Mouse (Mus musculus) myocyte (in vitro differentiated cells): ENCODE measurements at regions not wholly inside any gene's neighbourhood (a gene's known extent, or its start where the extent isn't known, plus 50 kb on each side); places are given as distances from the start of the nearest gene placed in this dataset.

ENCODE experiments used
- H3K27me3 ChIP-seq: one replicate; pipeline ENCODE4 v1.6.1; 2011; ENCODE audit not compliant: control insufficient read depth, insufficient read depth, insufficient read length
- H3K36me3 ChIP-seq: one replicate; pipeline ENCODE4 v1.6.1; 2011; ENCODE audit not compliant: control insufficient read depth, insufficient read depth
- H3K4me2 ChIP-seq: one replicate; pipeline ENCODE4 v1.6.1; 2011; ENCODE audit warnings: low read depth, control low read depth
- H3K4me3 ChIP-seq: one replicate; pipeline ENCODE4 v1.5.1; 2011; ENCODE audit warnings: mild to moderate bottlenecking, control low read depth, moderate library complexity
- H3K79me2 ChIP-seq: one replicate; pipeline ENCODE4 v1.6.1; 2011; ENCODE audit not compliant: control insufficient read depth, insufficient read depth
- H3ac ChIP-seq: one replicate; pipeline ENCODE4 v1.6.1; 2011; ENCODE audit not compliant: control insufficient read depth, insufficient read length
- CEBPB ChIP-seq: IDR thresholded peaks from 2 replicates; pipeline ENCODE4 v1.6.1; 2011; ENCODE audit warnings: mild to moderate bottlenecking, moderate library complexity; ENCODE audit not compliant: poor library complexity, insufficient read depth, severe bottlenecking
- E2F4 ChIP-seq: IDR thresholded peaks from one replicate; pipeline ENCODE4 v1.6.1; 2011; ENCODE audit warnings: mild to moderate bottlenecking, control low read depth, moderate library complexity; ENCODE audit not compliant: insufficient read depth
- MAX ChIP-seq: IDR thresholded peaks from one replicate; pipeline ENCODE4 v1.6.1; 2011; ENCODE audit warnings: low read depth, mild to moderate bottlenecking, control low read depth
- MYOD1 ChIP-seq, 3 experiments: IDR thresholded peaks; one replicate each; pipeline ENCODE4 v1.6.1; 2011; ENCODE audit warnings: control low read depth in 2 of 3, low read depth in 2 of 3, mild to moderate bottlenecking in 2 of 3, moderate library complexity in 1 of 3; ENCODE audit not compliant: insufficient read length in 2 of 3, control insufficient read depth in 1 of 3
- MYOG ChIP-seq, 3 experiments: IDR thresholded peaks; one replicate each; pipeline ENCODE4 v1.6.1; 2011; ENCODE audit warnings: control low read depth in 2 of 3, low read depth in 2 of 3, mild to moderate bottlenecking in 2 of 3; ENCODE audit not compliant: insufficient read length in 2 of 3, control insufficient read depth in 1 of 3, insufficient read depth in 1 of 3
- POLR2A ChIP-seq: IDR thresholded peaks from one replicate; pipeline ENCODE4 v1.6.1; 2011; ENCODE audit warnings: low read depth, mild to moderate bottlenecking, control low read depth, moderate library complexity; ENCODE audit not compliant: insufficient read length
- POLR2AphosphoS2 ChIP-seq: IDR thresholded peaks from one replicate; pipeline ENCODE4 v1.6.1; 2011; ENCODE audit warnings: low read depth, control low read depth; ENCODE audit not compliant: insufficient read length
- REST ChIP-seq: IDR thresholded peaks from one replicate; pipeline ENCODE4 v1.6.1; 2011; ENCODE audit warnings: mild to moderate bottlenecking, control low read depth, moderate library complexity; ENCODE audit not compliant: insufficient read depth, insufficient read length
- SRF ChIP-seq: IDR thresholded peaks from one replicate; pipeline ENCODE4 v1.6.1; 2011; ENCODE audit warnings: low read depth; ENCODE audit not compliant: control insufficient read depth, insufficient read length
- TCF12 ChIP-seq: IDR thresholded peaks from one replicate; pipeline ENCODE4 v1.6.1; 2011; ENCODE audit warnings: mild to moderate bottlenecking, control low read depth; ENCODE audit not compliant: poor library complexity, insufficient read depth, severe bottlenecking
- TCF3 ChIP-seq: IDR thresholded peaks from one replicate; pipeline ENCODE4 v1.6.1; 2011; ENCODE audit warnings: low read depth, control low read depth; ENCODE audit not compliant: insufficient read length
- USF1 ChIP-seq: IDR thresholded peaks from one replicate; pipeline ENCODE4 v1.6.1; 2011; ENCODE audit warnings: low read depth, mild to moderate bottlenecking, control low read depth, moderate library complexity

DNA sequence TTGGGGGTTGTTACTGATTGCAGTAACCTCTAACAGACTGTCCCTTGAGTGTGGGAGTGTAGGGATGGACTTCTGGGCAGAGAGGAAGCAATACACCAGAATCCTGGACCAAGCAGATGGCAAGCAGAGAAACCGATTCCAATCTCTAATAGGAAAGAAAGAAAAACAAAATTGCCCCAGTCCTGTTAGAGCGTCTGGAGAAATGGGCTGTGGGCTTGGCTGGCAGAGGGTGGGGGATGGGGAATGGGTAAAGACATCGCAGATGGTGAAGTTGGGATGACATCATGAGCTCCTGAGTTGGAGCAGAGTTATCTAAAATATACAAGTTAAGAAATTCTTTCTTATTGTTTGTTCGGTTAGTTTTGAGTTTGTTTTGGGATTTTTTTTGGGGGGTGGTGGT is 260.5 kb downstream of the Ptpru start:
- no peak overlapping the region for H3K4me3 ChIP-seq
- no peak overlapping the region for H3K4me2 ChIP-seq
- no peaks in the 10 kb centered on the region for H3K36me3 ChIP-seq
- H3K27me3 ChIP-seq, result no peaks in the 10 kb centered on the region
- no peaks in the 10 kb centered on the region for H3K79me2 ChIP-seq
- TF ChIP-seq USF1 (no peak), MYOG (IDR thresholded peaks at IDR 0.05; ENCODE audit: control insufficient read depth in 1 of 3, insufficient read depth in 1 of 3, insufficient read length in 2 of 3, low read depth in 2 of 3) (no peak), MAX (no peak), POLR2A (no peak)
- H3ac ChIP-seq, result no peak overlapping the region

DNA sequence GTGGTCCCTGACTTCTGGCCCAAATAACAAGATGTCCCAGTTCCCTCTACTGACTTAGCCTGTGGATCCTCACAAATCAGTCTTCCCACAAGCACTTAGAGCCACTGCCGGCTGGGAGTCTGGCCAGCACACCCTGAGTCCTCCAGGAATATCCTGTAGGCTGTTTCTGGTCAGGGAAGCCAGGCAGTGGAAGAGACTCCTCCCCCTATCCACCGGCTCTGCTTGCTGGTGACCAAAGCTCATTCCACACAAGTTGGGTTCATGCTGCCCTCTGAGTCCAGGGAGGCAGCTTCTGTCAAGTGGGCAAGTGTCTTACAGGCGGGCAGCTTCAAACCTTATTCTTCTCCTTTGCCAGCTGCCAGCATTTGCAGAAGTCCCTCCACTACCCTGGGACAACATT is 252.1 kb downstream of the Ptpru start:
- Histone ChIP-seq H3K36me3 (no peaks in the 10 kb centered on the region), H3K79me2 (no peaks in the 10 kb centered on the region), H3ac (no peak overlapping the region), H3K4me3 (no peak overlapping the region), H3K4me2 (no peak overlapping the region), H3K27me3 (no peaks in the 10 kb centered on the region)
- TF ChIP-seq MAX, result no peak
- no peak for TF ChIP-seq MYOG (IDR thresholded peaks at IDR 0.05; ENCODE audit: control insufficient read depth in 1 of 3, insufficient read depth in 1 of 3, insufficient read length in 2 of 3, low read depth in 2 of 3)
- TF ChIP-seq TCF3, result no peak
- no peak for TF ChIP-seq USF1

DNA sequence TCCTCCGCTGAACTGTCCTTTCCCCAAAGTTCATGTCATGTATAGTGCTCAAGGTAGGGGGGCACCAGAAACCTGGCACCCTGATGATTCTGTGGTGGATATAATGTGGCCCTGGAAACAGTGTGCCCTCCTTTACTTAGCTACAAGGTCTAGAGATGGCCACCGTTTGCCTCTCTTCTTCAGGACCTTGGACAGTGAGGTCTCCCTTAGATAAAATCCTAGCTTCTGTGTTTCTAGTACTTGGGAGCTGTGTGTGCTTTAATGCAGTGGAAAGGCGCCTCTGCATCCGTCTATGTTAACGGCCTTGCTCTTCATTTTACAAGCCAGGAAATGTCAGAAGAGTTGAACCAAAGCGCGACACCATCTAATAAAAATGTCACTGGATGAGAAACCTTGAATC is 250.6 kb downstream of the Ptpru start:
- Histone ChIP-seq H3K4me2 (no peak overlapping the region), H3K79me2 (no peaks in the 10 kb centered on the region), H3ac (no peak overlapping the region), H3K4me3 (no peak overlapping the region), H3K27me3 (no peaks in the 10 kb centered on the region), H3K36me3 (no peaks in the 10 kb centered on the region)
- TF ChIP-seq TCF3, result no peak
- no peak for TF ChIP-seq E2F4
- TF ChIP-seq POLR2AphosphoS2, result no peak
- no peak for TF ChIP-seq MAX
- TF ChIP-seq SRF, result no peak
- TF ChIP-seq MYOG (IDR thresholded peaks at IDR 0.05; ENCODE audit: control insufficient read depth in 1 of 3, insufficient read depth in 1 of 3, insufficient read length in 2 of 3, low read depth in 2 of 3), result no peak
- TF ChIP-seq REST, result no peak

GRCm38 (mm10) chr4:131590136-131590535 is 248.0 kb downstream of the Ptpru start:
- no peaks in the 10 kb centered on the region for H3K79me2 ChIP-seq
- H3K36me3 ChIP-seq, result no peaks in the 10 kb centered on the region

DNA sequence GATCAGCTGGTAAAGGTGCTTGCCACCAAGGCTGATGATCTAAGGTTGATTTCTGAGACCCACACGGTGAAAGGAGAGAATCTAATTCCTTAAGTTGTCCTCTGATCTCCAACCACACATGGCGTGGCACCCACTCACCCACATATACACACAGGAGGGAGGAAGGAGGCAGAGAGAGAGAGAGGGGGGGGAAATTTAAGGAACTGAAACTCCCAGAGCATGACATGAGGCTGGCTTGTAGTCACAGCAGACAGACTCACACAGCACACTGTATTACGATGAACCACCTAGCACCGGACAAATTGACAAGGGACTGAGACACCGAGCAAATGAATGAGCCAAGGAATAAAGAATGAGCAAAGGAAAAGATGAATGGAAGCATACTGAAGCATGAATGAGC is 246.6 kb downstream of the Ptpru start:
- no peak overlapping the region for H3ac ChIP-seq
- no peak for TF ChIP-seq TCF3
- no peak for TF ChIP-seq TCF12
- no peak for TF ChIP-seq POLR2AphosphoS2
- no peak for TF ChIP-seq MYOG (IDR thresholded peaks at IDR 0.05; ENCODE audit: control insufficient read depth in 1 of 3, insufficient read depth in 1 of 3, insufficient read length in 2 of 3, low read depth in 2 of 3)
- no peak for TF ChIP-seq USF1
- TF ChIP-seq POLR2A, result no peak
- TF ChIP-seq E2F4, result no peak
- no peak for TF ChIP-seq MAX
- no peak for TF ChIP-seq REST
- TF ChIP-seq MYOD1 (IDR thresholded peaks at IDR 0.05; ENCODE audit: control insufficient read depth in 1 of 3, insufficient read length in 2 of 3, low read depth in 2 of 3), result no peak
- no peak for TF ChIP-seq SRF
- TF ChIP-seq CEBPB, result no peak

More at GRCm38 (mm10) chr4:131590136-131590535, 248.0 kb downstream of the Ptpru start:
- Histone ChIP-seq H3K27me3 (no peaks in the 10 kb centered on the region), H3K4me3 (no peak overlapping the region), H3ac (no peak overlapping the region), H3K4me2 (no peak overlapping the region)
- TF ChIP-seq E2F4 (no peak), REST (no peak), MYOG (IDR thresholded peaks at IDR 0.05; ENCODE audit: control insufficient read depth in 1 of 3, insufficient read depth in 1 of 3, insufficient read length in 2 of 3, low read depth in 2 of 3) (no peak), TCF3 (no peak), MAX (no peak), POLR2AphosphoS2 (no peak), USF1 (no peak), MYOD1 (IDR thresholded peaks at IDR 0.05; ENCODE audit: control insufficient read depth in 1 of 3, insufficient read length in 2 of 3, low read depth in 2 of 3) (no peak), CEBPB (no peak)

More for the DNA sequence above, 246.6 kb downstream of the Ptpru start:
- Histone ChIP-seq H3K36me3 (no peaks in the 10 kb centered on the region), H3K4me3 (no peak overlapping the region), H3K79me2 (no peaks in the 10 kb centered on the region), H3K27me3 (no peaks in the 10 kb centered on the region), H3K4me2 (no peak overlapping the region)
